Mouse (Mus musculus): ENCODE results near the gene Chkb. TPM values are rescaled to one million over a fixed set of nuclear protein-coding genes. Genes with fewer than 3 reads are reported as not detected.

Gene Chkb
- polyA plus RNA-seq (2012), result 60.6 and 103 TPM in 2 replicates

GRCm38 (mm10) chr15:89429352-89430221 is at the start of gene Chkb, which contains the start of the genes C730034F03Rik and Gm44502:
Chkb (minus strand) TSS chr15:89429908.
C730034F03Rik (plus strand) TSS chr15:89429589.
Gm44502 (minus strand) TSS chr15:89429696.
- TF ChIP-seq GATA1 (IDR thresholded peaks at IDR 0.05; ENCODE audit: low read length), result no peak

- no peak for TF ChIP-seq GATA1 (IDR thresholded peaks at IDR 0.05; ENCODE audit: low read length)
Measured at GRCm38 (mm10) chr15:89478622-89479021, 48.9 kb upstream of the Chkb start.

GRCm38 (mm10) chr15:89477806-89478205 is 48.1 kb upstream of the Chkb start:
- no peak for TF ChIP-seq GATA1 (IDR thresholded peaks at IDR 0.05; ENCODE audit: low read length)

GRCm38 (mm10) chr15:89477091-89477491 is 47.4 kb upstream of the Chkb start, which contains the start of gene Arsa:
Arsa (minus strand) TSS chr15:89477425.
- TF ChIP-seq GATA1 (IDR thresholded peaks at IDR 0.05; ENCODE audit: low read length), result no peak

GRCm38 (mm10) chr15:89476475-89476815 is 46.7 kb upstream of the Chkb start:
- no peak for TF ChIP-seq GATA1 (IDR thresholded peaks at IDR 0.05; ENCODE audit: low read length)

GRCm38 (mm10) chr15:89475611-89476474 is 46.1 kb upstream of the Chkb start:
- TF ChIP-seq GATA1 (IDR thresholded peaks at IDR 0.05; ENCODE audit: low read length), result peak; percentile 27

GRCm38 (mm10) chr15:89475293-89475600 is 45.5 kb upstream of the Chkb start:
- TF ChIP-seq GATA1 (IDR thresholded peaks at IDR 0.05; ENCODE audit: low read length), result no peak

GRCm38 (mm10) chr15:89474596-89475292 is 45.0 kb upstream of the Chkb start:
- TF ChIP-seq GATA1 (IDR thresholded peaks at IDR 0.05; ENCODE audit: low read length), result no peak

- no peak for TF ChIP-seq GATA1 (IDR thresholded peaks at IDR 0.05; ENCODE audit: low read length)
Measured at GRCm38 (mm10) chr15:89473921-89474320, 44.2 kb upstream of the Chkb start.

GRCm38 (mm10) chr15:89473370-89473769 is 43.7 kb upstream of the Chkb start:
- TF ChIP-seq GATA1 (IDR thresholded peaks at IDR 0.05; ENCODE audit: low read length), result no peak

- TF ChIP-seq GATA1 (IDR thresholded peaks at IDR 0.05; ENCODE audit: low read length), result no peak
Measured at GRCm38 (mm10) chr15:89471476-89471875, 41.8 kb upstream of the Chkb start.

- TF ChIP-seq GATA1 (IDR thresholded peaks at IDR 0.05; ENCODE audit: low read length), result no peak
Measured at GRCm38 (mm10) chr15:89468577-89468976, 38.9 kb upstream of the Chkb start.

- TF ChIP-seq GATA1 (IDR thresholded peaks at IDR 0.05; ENCODE audit: low read length), result no peak
Measured at GRCm38 (mm10) chr15:89465052-89465451, 35.3 kb upstream of the Chkb start.

- TF ChIP-seq GATA1 (IDR thresholded peaks at IDR 0.05; ENCODE audit: low read length), result no peak
Measured at GRCm38 (mm10) chr15:89463334-89464235, 33.9 kb upstream of the Chkb start.

- TF ChIP-seq GATA1 (IDR thresholded peaks at IDR 0.05; ENCODE audit: low read length), result no peak
Measured at GRCm38 (mm10) chr15:89462176-89462575, 32.5 kb upstream of the Chkb start.
